Mouse (Mus musculus): ENCODE data around the gene Nek2. TPM values are rescaled to one million over a fixed set of nuclear protein-coding genes. Genes with fewer than 3 reads are reported as not detected.

Gene Nek2
- polyA plus RNA-seq, 1 experiment = 0.88 TPM

- DNase-seq (ENCODE audit: extremely low spot score in 1 of 2, low spot score in 1 of 2) = no peak
Observed at GRCm38 (mm10) chr1:191812949-191813691, 8.1 kb upstream of the Nek2 start.

GRCm38 (mm10) chr1:191814240-191814639 is 7.0 kb upstream of the Nek2 start:
- no peak for DNase-seq (ENCODE audit: extremely low spot score in 1 of 2, low spot score in 1 of 2)

GRCm38 (mm10) chr1:191814935-191815334 is 6.3 kb upstream of the Nek2 start:
- no peak for DNase-seq (ENCODE audit: extremely low spot score in 1 of 2, low spot score in 1 of 2)

- no peak for DNase-seq (ENCODE audit: extremely low spot score in 1 of 2, low spot score in 1 of 2)
Observed at GRCm38 (mm10) chr1:191816596-191816995, 4.6 kb upstream of the Nek2 start.

- DNase-seq (ENCODE audit: extremely low spot score in 1 of 2, low spot score in 1 of 2) = peak; percentile 75 to 95
Observed at GRCm38 (mm10) chr1:191817418-191818144, 3.7 kb upstream of the Nek2 start.

- no peak for DNase-seq (ENCODE audit: extremely low spot score in 1 of 2, low spot score in 1 of 2)
Observed at GRCm38 (mm10) chr1:191818145-191818631, 3.1 kb upstream of the Nek2 start.

- DNase-seq (ENCODE audit: extremely low spot score in 1 of 2, low spot score in 1 of 2) = no peak
Observed at GRCm38 (mm10) chr1:191819026-191819425, 2.2 kb upstream of the Nek2 start.

GRCm38 (mm10) chr1:191820951-191821325 is 306 bp upstream of the Nek2 start:
- no peak for DNase-seq (ENCODE audit: extremely low spot score in 1 of 2, low spot score in 1 of 2)

- peak in 1 of 2 experiments; percentile 48 for DNase-seq (ENCODE audit: extremely low spot score in 1 of 2, low spot score in 1 of 2)
Observed at GRCm38 (mm10) chr1:191829124-191829523, 7.9 kb downstream of the Nek2 start.

GRCm38 (mm10) chr1:191833396-191833795 is 12.2 kb downstream of the Nek2 start:
- DNase-seq (ENCODE audit: extremely low spot score in 1 of 2, low spot score in 1 of 2) = no peak

GRCm38 (mm10) chr1:191834825-191835224 is 13.6 kb downstream of the Nek2 start:
- peak in 1 of 2 experiments; percentile 75 for DNase-seq (ENCODE audit: extremely low spot score in 1 of 2, low spot score in 1 of 2)

GRCm38 (mm10) chr1:191836318-191836985 is 15.2 kb downstream of the Nek2 start:
- DNase-seq (ENCODE audit: extremely low spot score in 1 of 2, low spot score in 1 of 2) = no peak

- DNase-seq (ENCODE audit: extremely low spot score in 1 of 2, low spot score in 1 of 2) = no peak
Observed at GRCm38 (mm10) chr1:191837691-191838090, 16.4 kb downstream of the Nek2 start.

GRCm38 (mm10) chr1:191838994-191839741 is 17.9 kb downstream of the Nek2 start:
- DNase-seq (ENCODE audit: extremely low spot score in 1 of 2, low spot score in 1 of 2) = no peak

- DNase-seq (ENCODE audit: extremely low spot score in 1 of 2, low spot score in 1 of 2) = no peak
Observed at GRCm38 (mm10) chr1:191840774-191841565, 19.7 kb downstream of the Nek2 start.

- DNase-seq (ENCODE audit: extremely low spot score in 1 of 2, low spot score in 1 of 2) = no peak
Observed at GRCm38 (mm10) chr1:191842247-191842646, 21.0 kb downstream of the Nek2 start.

- no peak for DNase-seq (ENCODE audit: extremely low spot score in 1 of 2, low spot score in 1 of 2)
Observed at GRCm38 (mm10) chr1:191846667-191847066, 25.4 kb downstream of the Nek2 start.

- no peak for DNase-seq (ENCODE audit: extremely low spot score in 1 of 2, low spot score in 1 of 2)
Observed at GRCm38 (mm10) chr1:191849501-191849900, 28.3 kb downstream of the Nek2 start.

- no peak for DNase-seq (ENCODE audit: extremely low spot score in 1 of 2, low spot score in 1 of 2)
Observed at GRCm38 (mm10) chr1:191853442-191853841, 32.2 kb downstream of the Nek2 start.

GRCm38 (mm10) chr1:191854716-191855115 is 33.5 kb downstream of the Nek2 start:
- DNase-seq (ENCODE audit: extremely low spot score in 1 of 2, low spot score in 1 of 2) = no peak

Data from frontal cortex, adult 2 months (tissue).